Mouse (Mus musculus) T-cell, adult 2 months (primary cell): ENCODE results near the gene Nceh1.

Source experiments
- DNase-seq: peaks from one replicate; pipeline ENCODE4 v3.0.0; 2022; ENCODE audit warnings: low spot score

Nceh1 gene

DNA sequence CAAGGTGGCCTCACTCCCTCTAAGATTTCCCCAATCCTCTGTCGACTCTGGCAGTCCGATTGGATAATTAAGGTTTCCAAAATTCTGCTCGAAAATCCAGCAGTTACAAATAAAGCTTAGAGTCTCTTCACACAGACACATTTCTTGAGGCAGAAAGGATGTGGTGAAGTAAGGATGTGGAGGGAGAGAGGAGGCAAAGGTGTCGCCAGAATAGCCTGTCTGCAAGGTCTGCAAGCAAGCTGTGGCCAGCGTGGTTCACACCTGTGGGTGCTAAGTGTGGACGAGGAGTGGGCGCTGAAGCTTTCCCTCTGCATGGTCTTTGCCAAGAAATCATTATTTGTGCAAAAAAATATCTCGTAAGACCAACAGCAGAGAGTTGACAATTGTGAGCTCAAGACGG, 139.8 kb downstream of the Nceh1 start:
- peak; percentile 19 for DNase-seq

- DNase-seq, result no peak
These were observed 140.8 kb downstream of the Nceh1 start for GRCm38 (mm10) chr3:27323551-27323950.

DNA sequence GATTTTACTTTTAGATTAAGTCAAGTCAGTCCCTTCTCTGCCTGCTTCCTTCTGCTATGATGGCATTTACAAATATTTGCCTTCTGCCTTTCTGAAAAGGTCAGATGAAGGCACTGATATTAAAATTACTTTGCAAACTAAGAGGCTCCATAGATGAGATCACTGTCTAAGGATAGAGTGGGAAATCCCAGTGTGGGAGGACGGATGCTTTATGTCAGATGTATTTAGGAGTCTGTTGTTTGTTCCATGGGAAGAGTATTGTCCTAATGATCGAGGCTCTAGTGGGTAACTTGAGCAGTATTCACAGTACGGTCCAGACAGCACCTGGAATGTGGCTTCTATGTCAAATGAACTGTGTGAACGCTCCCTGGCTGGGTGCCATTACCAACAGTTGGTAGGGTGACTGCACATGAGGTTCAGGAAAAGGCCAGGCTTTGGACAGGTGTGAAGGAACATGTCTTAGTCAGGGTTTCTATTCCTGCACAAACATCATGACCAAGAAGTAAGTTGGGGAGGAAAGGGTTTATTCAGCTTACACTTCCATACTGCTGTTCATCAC, 143.9 kb downstream of the Nceh1 start:
- DNase-seq, result no peak

DNA sequence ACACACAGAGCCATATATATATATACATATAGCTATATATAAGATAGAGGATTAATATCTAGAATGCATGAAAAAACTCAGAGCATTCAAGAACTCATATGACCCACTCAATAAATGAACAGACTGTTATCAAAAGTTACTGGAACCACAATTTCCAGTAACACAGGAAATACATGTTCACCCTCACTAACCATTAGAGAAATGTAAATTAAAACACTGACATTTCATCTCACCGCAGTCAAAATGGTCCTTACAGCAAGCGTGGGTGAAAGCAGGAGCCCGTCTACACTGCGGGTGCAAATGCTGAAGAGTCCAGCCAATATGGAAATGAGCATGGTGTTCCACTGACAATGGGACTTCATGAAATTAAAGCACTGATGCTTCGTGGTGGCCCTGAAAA, 147.9 kb downstream of the Nceh1 start:
- no peak for DNase-seq
